Mouse (Mus musculus): ENCODE data around the gene Orc6. TPM values are rescaled to one million over a fixed set of nuclear protein-coding genes. Genes with fewer than 3 reads are reported as not detected.

Orc6 gene
- 10 to 100 TPM; 17.9 to 18.8 TPM for total RNA-seq (2021)
- long read RNA-seq, experiment 1, transcript Orc6-201 (7 exons, 1,287 nt): major isoform, 13 of 16 reads
- long read RNA-seq, experiment 1, partial matches to known transcripts: 0 of 16 reads
- long read RNA-seq, experiment 1, other reads (novel, unspliced or antisense): 0 of 16 reads
- long read RNA-seq, experiment 2, partial matches to known transcripts: 0 of 5 reads
- long read RNA-seq, experiment 2, other reads (novel, unspliced or antisense): 0 of 5 reads

DNA sequence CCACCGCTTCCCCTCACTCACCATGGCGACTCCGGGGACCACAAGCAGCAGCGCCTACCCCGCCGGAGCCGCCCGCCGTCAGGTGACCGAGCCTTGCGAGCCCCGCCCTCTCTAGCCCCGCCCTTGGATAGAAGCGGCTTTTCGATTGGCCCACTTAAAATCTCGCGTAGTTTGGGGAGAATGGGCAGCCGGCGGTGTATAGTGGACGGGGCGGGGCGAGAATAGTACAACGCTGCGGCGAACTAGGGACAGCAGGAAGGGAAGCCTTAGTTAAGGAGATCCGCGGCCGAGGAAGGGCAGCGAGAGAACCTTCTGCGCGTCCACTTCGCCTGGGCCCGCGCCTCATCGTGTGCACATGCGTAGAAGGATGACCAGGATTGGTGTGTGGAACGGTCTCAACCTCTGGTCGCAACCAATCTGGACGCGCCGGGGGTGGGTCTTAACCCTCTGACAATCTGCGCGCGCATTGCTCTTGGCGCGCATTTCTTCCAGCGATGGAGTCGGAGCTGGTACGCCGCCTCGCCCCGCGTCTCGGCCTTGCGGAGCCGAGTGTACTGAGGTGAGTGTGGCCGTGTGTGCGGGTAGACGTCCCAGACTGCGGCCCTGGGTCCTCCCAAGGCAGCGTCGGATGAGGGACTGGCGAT, at the start of gene Orc6, which contains the start of gene Vps35:
Gene Orc6 (plus strand): TSS at position 199 of the 644 bp plus-strand sequence.
Gene Vps35 (minus strand): TSS at position 369 of the 644 bp plus-strand sequence.
- peak; percentile 96 to 97 for DNase-seq

DNA sequence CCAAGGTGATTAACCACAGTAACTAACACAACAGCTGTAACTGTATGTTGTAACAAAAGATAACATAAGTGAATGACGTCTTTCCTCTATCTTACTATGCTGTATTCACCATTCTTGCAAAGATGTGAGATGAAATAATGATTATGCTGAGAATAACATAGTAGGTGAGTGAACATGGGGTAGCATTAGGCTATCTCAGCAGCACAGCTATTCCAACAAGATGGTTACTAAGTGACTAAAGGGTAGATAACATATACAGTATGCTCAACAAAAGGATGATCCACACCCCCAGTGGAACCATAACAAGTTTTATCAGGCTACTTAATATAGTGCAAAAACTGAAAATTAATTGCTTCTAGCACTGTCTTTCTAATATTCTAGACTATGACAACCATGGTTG, 12.6 kb upstream of the Orc6 start:
- DNase-seq: no peak

DNA sequence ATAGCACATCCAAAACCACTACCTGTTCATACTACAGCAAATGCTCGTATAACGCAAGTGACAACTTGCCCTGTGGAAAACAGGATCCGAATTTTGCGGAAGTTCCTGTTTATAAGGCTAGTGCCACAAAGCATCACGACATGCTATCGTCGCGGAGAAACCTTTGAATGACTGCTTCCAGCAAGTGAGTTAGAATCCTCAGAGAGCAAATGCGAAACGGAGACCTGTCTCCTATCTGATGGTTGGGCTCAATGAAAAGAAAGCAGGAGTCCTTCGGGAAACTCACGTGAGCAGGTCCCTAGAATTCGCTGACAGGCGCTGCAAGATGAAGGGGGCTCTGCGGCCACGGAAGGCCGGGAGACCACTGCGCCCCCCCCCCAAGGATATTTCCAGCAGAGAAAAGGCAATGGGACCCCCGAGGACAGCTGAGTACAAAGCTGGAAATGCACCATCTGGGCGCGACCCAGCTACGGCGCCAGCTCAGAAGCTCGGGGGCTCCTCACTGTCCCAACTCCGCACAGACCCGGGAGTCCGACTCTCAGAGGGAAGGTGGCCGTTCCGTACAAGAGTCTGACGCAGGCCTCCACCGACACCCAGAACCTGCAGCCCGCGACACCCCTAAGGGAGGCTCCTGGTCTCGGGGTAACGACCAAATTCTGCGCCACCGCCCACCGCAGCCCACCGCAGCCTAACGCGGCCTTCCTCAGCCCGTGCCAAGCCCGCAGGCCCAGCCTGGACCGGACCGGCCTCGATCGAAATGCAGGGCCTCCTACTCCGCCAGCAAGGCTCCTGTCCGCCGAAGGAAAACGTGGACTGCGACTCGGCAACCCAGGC, 615 bp upstream of the Orc6 start:
- peak in 1 of 2 experiments; percentile 8 for DNase-seq

DNA sequence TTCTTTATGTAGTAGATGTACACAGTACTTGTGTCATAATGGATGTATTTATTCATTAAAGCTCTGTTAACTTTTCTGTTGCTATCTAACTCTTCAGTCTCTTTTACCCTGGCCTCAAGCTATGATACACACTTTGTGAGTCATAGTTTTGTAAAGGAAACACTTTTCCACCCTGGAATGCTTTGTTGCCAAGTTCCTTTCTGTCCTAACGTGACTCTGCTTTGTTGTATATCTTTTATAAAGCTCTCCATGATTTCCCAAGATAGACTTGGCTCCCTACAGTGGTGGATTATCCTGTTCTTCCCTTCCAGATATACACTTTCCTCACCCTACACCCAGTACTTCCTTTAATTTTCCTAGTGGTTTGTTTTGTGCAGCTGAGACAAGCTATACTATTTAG, 2.5 kb downstream of the Orc6 start:
- no peak for DNase-seq

DNA sequence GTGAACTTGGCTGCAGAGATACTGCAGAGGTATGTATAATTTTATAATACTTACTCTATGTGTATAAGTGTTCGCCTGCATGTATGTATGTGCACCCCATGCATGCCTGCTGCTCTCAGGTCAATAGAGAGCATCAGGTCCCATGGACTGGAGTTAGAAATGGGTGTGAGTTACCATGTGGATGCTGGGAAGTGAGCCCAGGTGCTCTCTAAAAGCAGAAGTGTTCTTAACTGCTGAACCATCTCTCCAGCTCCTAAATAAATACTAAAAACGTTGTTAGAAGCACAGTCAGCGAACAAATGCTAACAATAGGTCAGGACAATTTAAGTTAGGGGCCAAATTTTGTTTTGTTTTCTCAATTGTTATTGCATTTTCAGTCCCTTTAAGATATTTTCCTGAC, 3.5 kb downstream of the Orc6 start:
- no peak for DNase-seq

DNA sequence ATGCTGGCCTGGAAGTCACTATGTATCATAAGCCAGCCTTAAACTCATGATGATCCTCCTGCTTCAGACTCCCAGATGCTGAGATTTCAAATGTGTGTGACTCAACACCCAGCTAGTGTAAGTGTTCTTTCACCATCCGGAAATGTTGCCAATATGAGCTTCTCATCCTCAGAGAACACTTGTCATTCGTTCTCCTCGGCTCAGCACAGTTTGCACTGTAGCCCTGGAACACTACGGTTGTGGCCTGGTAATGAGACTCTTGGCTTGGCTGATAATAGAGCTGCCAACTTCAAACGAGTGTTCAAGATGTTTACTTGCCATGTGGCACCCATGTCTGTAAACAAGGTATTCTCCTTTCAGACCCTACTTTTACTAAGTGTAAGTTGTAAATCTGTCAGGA, 4.1 kb downstream of the Orc6 start:
- no peak for DNase-seq

GRCm38 (mm10) chr8:85308564-85308963, 9.1 kb downstream of the Orc6 start:
- DNase-seq: no peak

GRCm38 (mm10) chr8:85311743-85312142, 12.3 kb downstream of the Orc6 start:
- peak; percentile 27 to 30 for DNase-seq

DNA sequence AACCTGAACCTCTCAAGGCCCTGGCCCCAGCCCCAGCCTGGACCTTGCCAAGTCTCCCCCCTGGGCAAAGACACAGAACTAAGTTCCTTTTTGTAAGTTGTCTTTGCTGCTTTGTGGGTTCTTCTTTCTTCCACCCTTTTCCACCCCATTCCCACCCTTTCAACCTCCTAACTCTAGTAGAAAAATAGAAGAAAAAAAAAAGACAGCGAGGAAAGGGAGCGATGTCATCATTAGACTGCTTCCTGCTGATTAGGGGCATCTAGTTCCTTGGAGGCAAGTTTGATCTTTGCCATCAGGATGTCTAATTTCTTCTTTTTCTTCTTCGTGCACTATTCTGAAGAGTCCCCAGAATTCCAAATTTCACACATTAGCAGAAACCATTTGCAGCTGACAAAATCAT, 13.6 kb downstream of the Orc6 start:
- no peak for DNase-seq

GRCm38 (mm10) chr8:85318534-85318933, 19.1 kb downstream of the Orc6 start:
- DNase-seq: no peak

- no peak for DNase-seq
Measured at GRCm38 (mm10) chr8:85321981-85322380, 22.5 kb downstream of the Orc6 start.

- DNase-seq: no peak
Measured at GRCm38 (mm10) chr8:85323084-85323483, 23.7 kb downstream of the Orc6 start.

DNA sequence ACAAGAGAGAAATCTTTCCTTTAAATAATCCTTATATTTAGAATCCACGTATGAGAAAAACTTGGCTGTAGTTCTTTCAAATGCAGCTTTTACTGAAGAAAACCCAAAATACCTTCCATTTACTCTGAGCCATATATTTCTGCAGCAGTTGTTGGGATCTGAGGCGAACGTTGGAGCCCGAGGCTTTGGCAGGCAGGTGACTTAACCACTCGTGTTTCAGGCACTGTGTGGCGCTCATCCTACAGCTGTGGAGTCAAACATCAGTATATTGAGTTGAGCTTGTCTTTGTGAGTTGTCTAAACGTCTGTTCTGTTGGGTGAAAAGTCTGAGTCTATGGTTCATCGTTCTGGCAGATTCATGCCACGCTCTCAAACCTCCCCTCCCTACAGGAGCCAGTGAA, 27.6 kb downstream of the Orc6 start:
- no peak for DNase-seq

DNA sequence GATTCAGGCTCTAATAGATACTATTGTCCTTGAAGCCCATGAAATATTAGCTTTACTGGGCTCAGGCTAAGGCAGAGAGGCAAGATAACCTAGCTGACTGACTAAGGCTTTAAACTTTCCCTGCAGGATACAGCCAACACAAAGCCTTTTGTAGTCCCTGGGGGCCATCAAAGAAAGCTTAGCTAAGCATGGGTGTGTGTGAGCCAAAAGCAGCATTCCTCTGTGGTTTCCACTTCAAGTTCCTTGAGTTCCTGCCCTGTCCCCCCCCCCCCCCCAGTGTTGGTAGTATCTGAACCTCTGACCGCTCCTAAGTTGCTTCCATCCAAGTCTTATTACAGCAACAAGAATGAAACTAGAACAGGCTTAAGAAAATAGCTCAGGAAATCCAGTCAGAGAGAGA, 30.1 kb downstream of the Orc6 start:
- peak in 1 of 2 experiments; percentile 11 for DNase-seq

- DNase-seq: no peak
Measured at GRCm38 (mm10) chr8:85335105-85335504, 35.7 kb downstream of the Orc6 start.

GRCm38 (mm10) chr8:85336211-85336933, 36.9 kb downstream of the Orc6 start:
- no peak for DNase-seq

- peak; percentile 3 to 12 for DNase-seq
Measured at GRCm38 (mm10) chr8:85337681-85338080, 38.2 kb downstream of the Orc6 start.

DNA sequence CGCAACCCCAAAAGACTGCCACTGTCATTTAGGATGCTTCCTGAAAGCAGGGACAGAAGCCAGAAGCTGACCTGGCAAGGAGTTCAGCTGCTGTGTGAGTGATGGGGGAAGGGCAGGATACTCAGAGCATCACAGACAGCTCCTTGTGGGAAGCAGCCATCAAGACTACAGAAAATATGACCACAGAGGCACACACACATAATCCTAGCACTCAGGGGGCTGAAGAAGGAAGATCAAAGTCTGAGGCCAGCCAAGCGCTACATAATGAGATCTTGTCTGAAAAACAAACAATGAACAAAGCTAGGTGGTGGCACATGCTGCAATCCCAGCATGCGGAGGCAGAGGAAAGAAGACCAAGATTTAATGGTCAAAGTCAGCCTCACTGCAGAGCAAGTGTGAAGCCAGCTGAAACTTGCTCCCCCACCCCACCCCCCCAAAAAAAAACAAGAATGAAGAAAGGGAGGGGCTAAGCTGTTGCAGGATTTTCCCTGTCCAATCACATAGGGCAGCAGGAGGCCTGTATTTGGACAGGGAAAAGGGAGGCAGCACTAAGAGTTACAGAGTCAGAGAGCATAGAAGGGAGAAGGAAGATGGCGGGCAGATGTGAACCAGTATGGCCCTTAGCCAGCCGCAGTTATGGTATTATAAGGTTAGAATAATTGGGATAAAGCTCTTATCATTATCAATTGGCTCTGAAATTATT, 40.6 kb downstream of the Orc6 start:
- DNase-seq: no peak

- DNase-seq: no peak
Measured at GRCm38 (mm10) chr8:85353287-85353686, 53.9 kb downstream of the Orc6 start.
